Mouse (Mus musculus): ENCODE measurements at regions not wholly inside any gene's neighbourhood (a gene's known extent, or its start where the extent isn't known, plus 50 kb on each side); places are given as distances from the start of the nearest gene placed in this dataset.

DNA sequence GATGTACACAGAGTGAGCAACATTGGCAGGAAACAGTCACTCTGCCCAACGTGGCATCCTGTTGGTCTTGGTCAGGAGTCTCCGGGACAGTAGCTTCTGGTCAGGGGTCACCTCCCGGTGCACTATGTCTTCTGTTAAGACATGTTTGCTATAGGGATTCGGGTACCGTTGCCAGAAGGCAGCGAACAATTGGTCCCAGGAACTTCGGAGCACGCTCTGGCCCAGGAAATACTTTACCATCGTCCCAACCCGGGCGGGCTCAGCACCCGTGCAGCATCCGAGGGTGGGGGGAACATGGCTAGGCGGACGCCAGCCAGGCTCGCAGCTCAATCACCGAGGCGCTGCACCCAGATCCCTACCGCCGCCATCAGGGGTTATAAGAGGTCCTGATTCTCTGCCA lies 80.6 kb upstream of the Adam23 start:
- no peak for DNase-seq

DNA sequence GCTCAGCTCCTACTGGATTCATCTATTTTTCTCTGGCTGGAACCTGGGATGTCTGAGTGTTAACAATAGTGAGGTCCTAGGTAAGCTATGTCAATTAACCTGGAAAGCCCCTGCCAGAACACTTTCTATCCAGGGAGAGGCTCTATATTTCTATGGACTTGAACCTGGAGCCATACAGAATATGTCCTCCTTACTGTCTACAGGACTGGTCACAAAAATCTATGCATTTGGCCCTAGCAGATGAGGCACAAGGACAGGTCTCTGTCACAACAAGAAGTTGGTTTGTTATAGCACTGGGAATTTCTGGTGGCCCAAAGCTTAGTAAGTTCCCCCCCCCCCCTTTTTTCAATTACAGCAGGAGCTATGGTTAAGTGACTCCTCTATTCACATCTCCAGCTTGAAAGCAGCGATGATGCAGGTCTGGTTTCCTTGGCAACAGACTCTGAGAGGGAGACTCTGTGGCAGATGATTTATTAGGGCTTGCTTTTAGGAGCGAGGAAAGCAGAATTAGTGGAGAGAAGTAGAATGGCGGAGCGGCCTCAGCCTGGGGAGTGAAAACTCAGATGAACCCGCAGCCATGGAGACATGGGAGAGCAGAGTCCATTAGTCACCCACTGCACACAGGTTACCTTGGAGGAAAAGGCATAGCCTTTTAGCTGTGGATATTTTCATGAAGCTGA lies 77.9 kb upstream of the Adam23 start:
- peak in 1 of 2 experiments; percentile 2 for DNase-seq

DNA sequence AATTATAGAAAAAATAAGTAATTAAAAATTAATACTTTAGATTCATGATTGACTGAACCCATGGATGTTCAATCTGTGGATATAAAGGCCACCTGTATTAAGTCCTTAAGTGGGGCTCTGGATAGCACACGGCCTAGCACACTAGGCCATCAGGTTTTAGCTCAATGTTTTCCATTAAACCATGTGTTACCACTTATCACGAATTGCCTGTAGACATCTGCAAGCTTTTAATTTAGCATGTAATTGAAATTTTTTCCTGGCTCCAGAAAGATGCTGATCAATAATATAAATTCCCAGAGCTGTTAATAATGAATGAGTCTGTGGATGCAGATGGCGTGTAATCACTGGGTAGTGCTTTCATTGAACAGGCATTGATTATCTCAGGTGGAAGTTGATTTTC lies 76.8 kb upstream of the Adam23 start:
- DNase-seq = no peak

DNA sequence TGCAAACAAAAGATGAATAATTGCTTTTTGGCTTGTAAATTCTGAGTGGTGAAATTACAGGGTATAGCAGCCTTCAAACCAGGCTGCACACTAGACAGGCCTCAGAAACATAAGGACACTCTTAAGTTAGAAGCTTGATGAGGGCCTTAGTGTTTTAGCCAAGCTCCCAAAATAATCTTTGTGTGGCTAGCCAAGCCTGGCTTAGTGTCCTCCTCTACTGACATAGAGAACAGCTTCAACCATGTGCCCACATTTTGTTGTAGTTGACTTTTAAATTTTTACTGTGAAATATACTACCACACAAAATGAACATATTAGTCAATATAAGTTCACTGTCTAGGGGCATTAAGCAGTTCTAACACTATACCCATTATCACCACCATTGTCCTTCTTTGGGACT lies 76.1 kb upstream of the Adam23 start:
- no peak for DNase-seq

DNA sequence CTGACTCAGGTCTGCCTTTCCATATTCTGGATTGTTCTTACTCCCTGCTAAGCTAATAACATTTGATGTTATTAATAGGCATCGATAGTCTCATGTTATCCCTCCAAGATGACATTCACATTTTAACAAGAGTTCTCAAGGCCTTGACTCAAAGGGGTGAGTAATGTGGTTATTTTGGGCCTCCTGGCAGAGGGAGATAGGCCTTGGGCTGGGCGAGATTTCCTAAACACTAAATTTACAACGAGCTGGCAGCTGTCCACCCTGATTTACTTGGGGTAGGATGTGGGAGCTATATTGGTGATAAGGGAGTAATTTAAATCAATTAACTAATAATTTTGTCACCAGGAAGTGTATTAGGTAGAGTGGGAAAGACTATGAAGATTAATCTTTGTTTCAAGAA lies 62.6 kb upstream of the Adam23 start:
- no peak for DNase-seq

DNA sequence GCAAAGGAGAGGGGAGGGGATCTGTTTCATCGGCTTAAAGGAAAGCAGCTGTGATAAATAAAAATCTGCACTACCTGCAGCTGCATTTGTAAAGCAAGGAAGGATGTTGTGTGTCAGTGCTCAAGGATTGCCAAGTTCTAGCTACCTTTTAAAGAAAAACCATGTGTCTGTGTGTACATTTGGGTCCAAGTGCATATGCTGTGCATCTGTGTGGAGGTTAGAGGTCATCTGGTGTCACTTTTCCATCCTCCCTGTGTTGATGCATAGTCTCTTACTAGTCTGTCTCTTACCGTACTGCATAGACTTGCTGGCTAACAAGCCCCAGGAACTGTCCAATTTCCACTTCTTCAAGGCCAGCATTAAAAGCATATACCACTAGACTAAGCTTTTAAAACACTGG lies 60.6 kb upstream of the Adam23 start:
- DNase-seq = no peak

DNA sequence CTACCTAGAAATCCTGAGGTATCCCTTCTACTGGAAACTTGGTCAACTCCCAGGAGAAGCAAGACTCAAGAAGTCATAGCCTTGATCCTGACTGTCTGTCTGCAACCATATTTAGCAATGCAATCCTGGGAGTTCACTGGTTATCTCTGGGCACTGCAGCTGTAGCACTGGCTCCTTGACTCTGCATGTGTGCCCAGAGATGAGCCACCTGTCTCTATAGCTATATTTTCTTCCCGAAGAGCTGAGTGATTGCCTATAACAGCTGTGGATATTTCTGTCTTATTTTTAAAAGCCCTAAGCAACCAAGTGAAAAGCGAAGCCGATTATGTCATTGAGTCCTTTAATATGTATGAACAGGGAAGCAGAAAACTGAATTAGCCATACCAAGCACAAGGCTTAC lies 50.3 kb upstream of the Adam23 start:
- DNase-seq = no peak
